Mouse (Mus musculus) heart, postnatal 0 days (tissue): ENCODE measurements around the gene Gm49358.

Source experiments
- CTCF ChIP-seq: IDR thresholded peaks from 2 replicates; pipeline ENCODE4 v1.5.1; 2016; ENCODE audit warnings: antibody characterized with exemption, control low read depth, low read depth
- EP300 ChIP-seq: IDR thresholded peaks from 2 replicates; pipeline ENCODE4 v1.6.1; 2016; ENCODE audit warnings: antibody characterized with exemption, low read depth

- TF ChIP-seq CTCF (no peak), EP300 (no peak)
Observed at GRCm38 (mm10) chr10:86789146-86789672, 25.4 kb downstream of the Gm49358 start.
